7 mouse cellular contexts compared by ENCODE assay signal in genomic region chr11:62789617-62789936, GRCm38 (mm10). TPM values are rescaled to one million over a fixed set of nuclear protein-coding genes. Genes with fewer than 3 reads are reported as not detected.
DNase-seq lines count a peak whose midpoint lies in the region; ATAC-seq and TF ChIP-seq lines count a peak whose summit lies in the region.

No protein-coding gene starts in this region.

- no peaks in the 10 kb centered on the region for H3K27me3 ChIP-seq in lung, postnatal 0 days (replicated peaks; ENCODE audit: insufficient read depth, low read length)
- no peaks in the 10 kb centered on the region for H3K27me3 ChIP-seq in forebrain, embryonic 13.5 days
- H3K27me3 ChIP-seq in limb, embryonic 13.5 days: no peaks in the 10 kb centered on the region
- no peaks in the 10 kb centered on the region for H3K27me3 ChIP-seq in stomach, embryonic 14.5 days (ENCODE audit: control insufficient read depth, insufficient read depth, low read length)

- H3K36me3 ChIP-seq in lung, postnatal 0 days (ENCODE audit: insufficient read depth, low read length): no peaks in the 10 kb centered on the region
- H3K36me3 ChIP-seq in forebrain, embryonic 13.5 days (ENCODE audit: poor library complexity, severe bottlenecking): peaks cover 29% of the 10 kb centered on the region
- H3K36me3 ChIP-seq in limb, embryonic 13.5 days: peaks cover 34% of the 10 kb centered on the region
- H3K36me3 ChIP-seq in stomach, embryonic 14.5 days (ENCODE audit: control insufficient read depth, insufficient read depth, low read length): peaks cover 2% of the 10 kb centered on the region; the same call in 1 of the 2 replicates

- DNase-seq in lung, postnatal 0 days (ENCODE audit: low spot score): no peak
- DNase-seq in lung, adult 18-20 months: no peak
- no peak for DNase-seq in adrenal gland, adult 2 months
- DNase-seq in frontal cortex, postnatal 14 days (ENCODE audit: low spot score in 2 of 2): no peak

- no peak overlapping the region for H3K9ac ChIP-seq in lung, postnatal 0 days (replicated peaks; ENCODE audit: low read depth)
- H3K9ac ChIP-seq in forebrain, embryonic 13.5 days: peak overlapping the region; percentile 61
- H3K9ac ChIP-seq in limb, embryonic 13.5 days: peak overlapping the region; percentile 79
- 0 out of 2 replicates have a peak overlapping the region, but pooled peaks have one; percentile 28 for H3K9ac ChIP-seq in stomach, embryonic 14.5 days (replicated peaks; ENCODE audit: low read depth, low read length)

- peak overlapping the region; percentile 46 for H3K4me3 ChIP-seq in lung, postnatal 0 days (ENCODE audit: low read depth, low read length)
- H3K4me3 ChIP-seq in forebrain, embryonic 13.5 days: peak overlapping the region; percentile 60
- peak overlapping the region; percentile 60 for H3K4me3 ChIP-seq in limb, embryonic 13.5 days
- peak overlapping the region; percentile 61 for H3K4me3 ChIP-seq in stomach, embryonic 14.5 days (ENCODE audit: low read depth, low read length)

- TF ChIP-seq EP300 in lung, postnatal 0 days (IDR thresholded peaks at IDR 0.05): no peak

- no peaks in the 10 kb centered on the region for H3K9me3 ChIP-seq in lung, postnatal 0 days (ENCODE audit: low read length)
- 0 out of 2 replicates have a peak, but pooled peaks cover 2% of the 10 kb centered on the region for H3K9me3 ChIP-seq in forebrain, embryonic 13.5 days (replicated peaks)
- H3K9me3 ChIP-seq in limb, embryonic 13.5 days: peaks cover 6% of the 10 kb centered on the region
- no peaks in the 10 kb centered on the region for H3K9me3 ChIP-seq in stomach, embryonic 14.5 days (ENCODE audit: control insufficient read depth, low read depth, low read length)

- ATAC-seq in lung, postnatal 0 days: 0 out of 2 replicates have a peak, but pooled peaks have one; percentile 8
- no peak for ATAC-seq in forebrain, embryonic 13.5 days
- ATAC-seq in limb, embryonic 13.5 days (ENCODE audit: low FRiP score, low read depth): no peak
- ATAC-seq in stomach, embryonic 14.5 days (ENCODE audit: insufficient number of reproducible peaks, insufficient read depth, low FRiP score, low read depth): no peak

- H3K4me1 ChIP-seq in lung, postnatal 0 days (ENCODE audit: insufficient read depth, low read depth, low read length): peaks cover 3% of the 10 kb centered on the region; the same call in 1 of the 2 replicates
- H3K4me1 ChIP-seq in forebrain, embryonic 13.5 days: peaks cover 8% of the 10 kb centered on the region
- peaks cover 8% of the 10 kb centered on the region for H3K4me1 ChIP-seq in limb, embryonic 13.5 days
- no peaks in the 10 kb centered on the region; the same call in 1 of the 2 replicates for H3K4me1 ChIP-seq in stomach, embryonic 14.5 days (ENCODE audit: control insufficient read depth, insufficient read depth, low read length)

- no peak overlapping the region for H3K27ac ChIP-seq in lung, postnatal 0 days (ENCODE audit: low read length)
- 0 out of 2 replicates have a peak overlapping the region, but pooled peaks have one; percentile 44 for H3K27ac ChIP-seq in forebrain, embryonic 13.5 days
- H3K27ac ChIP-seq in limb, embryonic 13.5 days: 0 out of 2 replicates have a peak overlapping the region, but pooled peaks have one; percentile 7
- H3K27ac ChIP-seq in stomach, embryonic 14.5 days (ENCODE audit: low read length): no peak overlapping the region

- 49% methylated on average over 3 of the region's 3 CpGs for WGBS in lung, postnatal 0 days
- 56% methylated on average over 3 of the region's 3 CpGs for WGBS in forebrain, embryonic 13.5 days
- WGBS in limb, embryonic 13.5 days: 51% methylated on average over 3 of the region's 3 CpGs
- WGBS in stomach, embryonic 14.5 days: 57% methylated on average over 3 of the region's 3 CpGs

- H3K4me2 ChIP-seq in lung, postnatal 0 days (replicated peaks; ENCODE audit: low read depth, low read length): peak overlapping the region; percentile 82
- peak overlapping the region; percentile 74 for H3K4me2 ChIP-seq in forebrain, embryonic 13.5 days
- peak overlapping the region; percentile 78 for H3K4me2 ChIP-seq in limb, embryonic 13.5 days (replicated peaks)
- peak overlapping the region; percentile 61 for H3K4me2 ChIP-seq in stomach, embryonic 14.5 days (replicated peaks; ENCODE audit: low read depth, low read length)

- TF ChIP-seq CTCF in lung, postnatal 0 days (IDR thresholded peaks at IDR 0.05): no peak

RNA-seq across cellular contexts. Expression of gene Zfp286, which starts 0.3 kb away (rescaled TPM):
- polyA plus RNA-seq in lung, postnatal 0 days (2015; fragmentation: Nextera tagmentation; extraction: Ambion mirVana): 4.7 and 5.1 TPM in 2 replicates
- 34.9 TPM in 2 replicates for polyA plus RNA-seq in forebrain, embryonic 13.5 days (2015; fragmentation: Nextera tagmentation; extraction: Ambion mirVana)
- polyA plus RNA-seq in limb, embryonic 13.5 days (2015; fragmentation: Nextera tagmentation; extraction: Ambion mirVana): 37.7 and 37.8 TPM in 2 replicates
- polyA plus RNA-seq in stomach, embryonic 14.5 days (2014; fragmentation: Nextera tagmentation; extraction: Ambion mirVana): 23.2 and 24.9 TPM in 2 replicates
- total RNA-seq in adrenal gland, adult 2 months (2021): 1 to 10 TPM; 1.5 to 3.5 TPM
- 0.21 TPM in 1 of 2 replicates, not detected in the other for polyA plus RNA-seq in adrenal gland, adult 2 months (2012; rRNA removed)

RNA-seq across cellular contexts. Expression of gene Trim16, which starts 30.5 kb away (rescaled TPM):
- 50.3 and 62.8 TPM in 2 replicates for polyA plus RNA-seq in lung, postnatal 0 days (2015; fragmentation: Nextera tagmentation; extraction: Ambion mirVana)
- 3.1 and 3.5 TPM in 2 replicates for polyA plus RNA-seq in forebrain, embryonic 13.5 days (2015; fragmentation: Nextera tagmentation; extraction: Ambion mirVana)
- polyA plus RNA-seq in limb, embryonic 13.5 days (2015; fragmentation: Nextera tagmentation; extraction: Ambion mirVana): 17.0 and 17.7 TPM in 2 replicates
- 16.8 and 19.1 TPM in 2 replicates for polyA plus RNA-seq in stomach, embryonic 14.5 days (2014; fragmentation: Nextera tagmentation; extraction: Ambion mirVana)
- 1 to 10 TPM; 5.7 to 9.6 TPM for total RNA-seq in adrenal gland, adult 2 months (2021)
- polyA plus RNA-seq in adrenal gland, adult 2 months (2012; rRNA removed): 1.7 and 2.2 TPM in 2 replicates

RNA-seq across cellular contexts. Expression of gene Gm10428, which starts 36.7 kb away (rescaled TPM):
- polyA plus RNA-seq in lung, postnatal 0 days (2015; fragmentation: Nextera tagmentation; extraction: Ambion mirVana): not detected in 2 replicates
- not detected in 2 replicates for polyA plus RNA-seq in forebrain, embryonic 13.5 days (2015; fragmentation: Nextera tagmentation; extraction: Ambion mirVana)
- not detected in 2 replicates for polyA plus RNA-seq in limb, embryonic 13.5 days (2015; fragmentation: Nextera tagmentation; extraction: Ambion mirVana)
- not detected in 2 replicates for polyA plus RNA-seq in stomach, embryonic 14.5 days (2014; fragmentation: Nextera tagmentation; extraction: Ambion mirVana)
- not detected for total RNA-seq in adrenal gland, adult 2 months (2021)
- polyA plus RNA-seq in adrenal gland, adult 2 months (2012; rRNA removed): not detected in 2 replicates

RNA-seq across cellular contexts. Expression of gene Fbxw10, which starts 57.3 kb away (rescaled TPM):
- 0.27 TPM in 2 replicates for polyA plus RNA-seq in lung, postnatal 0 days (2015; fragmentation: Nextera tagmentation; extraction: Ambion mirVana)
- polyA plus RNA-seq in forebrain, embryonic 13.5 days (2015; fragmentation: Nextera tagmentation; extraction: Ambion mirVana): 0.14 and 0.21 TPM in 2 replicates
- 0.84 and 1.0 TPM in 2 replicates for polyA plus RNA-seq in limb, embryonic 13.5 days (2015; fragmentation: Nextera tagmentation; extraction: Ambion mirVana)
- 0.59 and 1.1 TPM in 2 replicates for polyA plus RNA-seq in stomach, embryonic 14.5 days (2014; fragmentation: Nextera tagmentation; extraction: Ambion mirVana)
- under 1 TPM; 0.89 to 0.97 TPM for total RNA-seq in adrenal gland, adult 2 months (2021)
- 0.41 TPM in 1 of 2 replicates, not detected in the other for polyA plus RNA-seq in adrenal gland, adult 2 months (2012; rRNA removed)

RNA-seq across cellular contexts. Expression of gene Zfp287, which starts 57.9 kb away (rescaled TPM):
- 2.5 and 3.3 TPM in 2 replicates for polyA plus RNA-seq in lung, postnatal 0 days (2015; fragmentation: Nextera tagmentation; extraction: Ambion mirVana)
- 17.9 and 21.2 TPM in 2 replicates for polyA plus RNA-seq in forebrain, embryonic 13.5 days (2015; fragmentation: Nextera tagmentation; extraction: Ambion mirVana)
- 14.4 and 15.1 TPM in 2 replicates for polyA plus RNA-seq in limb, embryonic 13.5 days (2015; fragmentation: Nextera tagmentation; extraction: Ambion mirVana)
- polyA plus RNA-seq in stomach, embryonic 14.5 days (2014; fragmentation: Nextera tagmentation; extraction: Ambion mirVana): 10.1 and 10.9 TPM in 2 replicates
- total RNA-seq in adrenal gland, adult 2 months (2021): 1 to 10 TPM; 2.9 to 5.0 TPM
- 0.89 and 1.3 TPM in 2 replicates for polyA plus RNA-seq in adrenal gland, adult 2 months (2012; rRNA removed)

Comparison
In these comparisons a context has a peak if more than half of its experiments do, and no peak if none do; other contexts are left out.
1. H3K27ac ChIP-seq: peak in forebrain, embryonic 13.5 days (single experiment) and limb, embryonic 13.5 days (single experiment); none in lung, postnatal 0 days (single experiment) and stomach, embryonic 14.5 days (single experiment).
2. Peak in every context shown above with its lines, with median percentiles within 50 percentile points of each other: H3K4me2 ChIP-seq and H3K4me3 ChIP-seq.